Mouse (Mus musculus): Measurements from ENCODE around the gene Adam29.

Gene Adam29

DNA sequence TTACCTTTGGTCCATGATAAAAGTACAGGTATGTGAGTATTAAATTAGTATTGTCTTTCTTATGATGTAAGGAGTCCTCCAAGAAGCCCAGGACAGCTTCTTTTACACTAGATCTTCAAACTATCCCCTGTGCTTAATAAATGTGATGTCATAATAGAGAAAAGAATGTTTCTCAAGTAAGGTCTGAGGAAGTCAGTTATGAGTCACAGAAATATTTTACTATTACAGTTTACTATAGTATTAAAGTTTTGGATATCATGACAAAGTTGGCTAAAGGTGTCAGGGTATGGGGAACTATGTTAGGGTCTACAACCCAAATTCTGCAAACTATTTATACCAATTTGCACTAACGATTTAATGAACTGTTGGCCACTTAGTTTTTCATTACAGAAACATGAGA, at the start of gene Adam29:
Gene Adam29 (minus strand): TSS at position 101 of the 400 bp plus-strand sequence.
- DNase-seq (ENCODE audit: low spot score) = no peak

DNA sequence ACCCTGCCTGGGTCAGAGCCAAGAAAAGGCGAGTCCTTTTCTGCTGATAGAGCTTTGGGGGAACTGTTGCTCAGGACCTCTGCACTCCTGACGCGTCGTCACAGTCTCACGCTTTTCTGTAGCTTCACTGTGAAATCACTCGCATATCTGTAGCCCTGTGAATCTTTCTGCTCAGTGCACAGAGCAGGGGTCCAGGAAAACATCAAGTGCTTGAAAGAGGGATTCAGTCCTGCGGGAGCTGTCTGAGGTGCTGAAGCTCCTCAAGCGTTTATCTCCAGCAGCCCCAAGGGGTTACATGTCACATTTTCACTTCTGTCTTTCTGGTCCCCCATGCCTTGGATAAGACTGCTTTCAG, 33.8 kb upstream of the Adam29 start:
- no peak for DNase-seq (ENCODE audit: low spot score)

DNA sequence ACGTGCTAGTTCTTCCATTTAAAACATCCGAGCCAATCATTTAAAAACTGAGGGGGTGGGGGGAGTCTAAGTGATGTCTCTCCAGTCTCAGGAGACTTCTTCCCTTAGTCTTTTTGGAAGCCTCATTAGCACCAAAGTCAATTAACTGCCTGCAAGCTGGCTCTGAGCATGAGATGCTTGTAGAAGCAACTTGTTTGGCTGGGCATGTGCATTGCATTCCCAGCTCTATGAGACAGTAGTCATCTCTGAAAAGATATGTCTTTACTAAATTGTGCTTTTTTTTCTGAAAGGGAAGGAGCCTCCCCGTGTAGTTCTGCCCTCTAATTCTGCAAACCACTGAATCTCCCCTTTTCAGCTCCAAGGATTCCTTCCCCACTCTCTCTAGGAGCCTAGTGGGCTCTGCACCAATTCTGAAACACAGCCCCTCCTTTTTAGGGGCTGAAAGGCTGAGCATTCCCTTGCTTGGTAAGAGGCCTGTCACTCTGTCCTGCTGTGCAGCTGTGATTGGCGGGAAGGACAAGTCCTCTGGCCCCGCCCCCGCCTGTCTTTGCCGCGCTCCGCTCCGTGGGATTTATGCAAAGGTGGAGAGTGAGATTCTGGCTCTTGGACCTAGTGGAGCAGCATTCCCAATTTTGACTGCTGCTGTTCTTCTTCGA, 33.2 kb upstream of the Adam29 start, which contains the start of gene Glra3:
Gene Glra3 (plus strand): TSS at position 591 of the 656 bp plus-strand sequence.
- DNase-seq (ENCODE audit: low spot score) = no peak
